Mouse (Mus musculus) neutrophil, adult 65 days (primary cell): ENCODE measurements around the gene Neurog1. TPM values are rescaled to one million over a fixed set of nuclear protein-coding genes. Genes with fewer than 3 reads are reported as not detected.

Experiments used
- total RNA-seq: library from RNA; stranded (reverse); gene quantifications from 2 replicates; pipeline ENCODE4 v1.2.4, GENCODE M21; 2023

The Neurog1 gene
- not detected in 2 replicates for total RNA-seq

GRCm38 (mm10) chr13:56251924-56252619 is at the start of gene Neurog1:
TSS of gene Neurog1 (minus strand) at chr13:56252163.

GRCm38 (mm10) chr13:56295943-56296658 is 44.1 kb upstream of the Neurog1 start, which contains the start of gene Cxcl14:
TSS of gene Cxcl14 (minus strand) at chr13:56296551.

Other genes with a start within 250 kb of the Neurog1 start
- 215 and 223 TPM in 2 replicates for gene H2afy, start 115.8 kb downstream of the Neurog1 start, total RNA-seq
- gene Tifab, start 73.3 kb downstream of the Neurog1 start, total RNA-seq, result 40.0 and 40.6 TPM in 2 replicates
- not detected in 2 replicates for gene Cxcl14, start 44.4 kb upstream of the Neurog1 start, total RNA-seq
- not detected in 2 replicates for gene Gm3045, start 174.4 kb upstream of the Neurog1 start, total RNA-seq
- gene Slc25a48, start 186.2 kb upstream of the Neurog1 start, total RNA-seq, result not detected in 2 replicates
- not detected in 2 replicates for gene Il9, start 230.1 kb upstream of the Neurog1 start, total RNA-seq